Mouse (Mus musculus) megakaryocyte, embryonic 14.5 days (primary cell): ENCODE data around the gene AU040320.

Source experiments
- FLI1 ChIP-seq: IDR thresholded peaks from 2 replicates; pipeline ENCODE4 v1.6.1; 2012; ENCODE audit warnings: low read length, inconsistent platforms, mixed read lengths
- GATA1 ChIP-seq: IDR thresholded peaks from 3 replicates; pipeline ENCODE4 v1.6.1; 2012; ENCODE audit warnings: mixed read lengths, low read length, inconsistent platforms, borderline replicate concordance

DNA sequence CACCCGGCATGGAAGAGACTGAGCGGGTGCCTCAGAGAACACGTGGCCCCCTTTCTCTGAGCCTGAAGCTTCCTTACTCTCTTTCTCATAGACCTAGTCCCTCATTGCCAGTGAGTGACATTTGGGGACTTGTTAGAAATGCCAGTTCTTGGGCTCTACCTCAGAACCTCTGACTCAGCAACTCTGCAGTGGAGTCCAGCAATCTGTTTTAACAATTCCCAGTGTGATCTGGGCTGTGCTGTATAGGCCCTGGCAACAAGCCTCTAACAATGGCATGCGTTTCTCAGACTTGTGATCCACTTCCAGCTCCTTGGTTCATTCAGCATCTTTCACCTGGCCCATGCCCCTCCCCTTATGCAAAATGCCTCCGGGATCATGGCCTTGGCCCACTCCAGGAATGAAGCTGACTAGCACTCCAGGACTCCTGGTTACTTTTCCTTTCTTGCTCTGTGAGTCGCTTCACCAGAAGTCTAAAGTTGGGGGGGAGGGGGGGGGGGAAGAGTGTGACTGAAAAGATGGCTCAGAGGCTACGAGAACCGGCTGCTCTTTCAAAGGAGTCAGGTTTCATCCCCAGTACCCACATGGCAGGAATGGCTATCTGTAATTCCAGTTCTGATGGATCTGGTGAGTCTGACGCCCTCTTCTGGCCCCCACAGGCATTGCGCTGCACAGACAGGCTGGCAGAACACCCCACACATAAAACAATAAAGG is 13.2 kb upstream of the AU040320 start:
- TF ChIP-seq GATA1 (no peak), FLI1 (no peak)
